Mouse (Mus musculus) cerebellum, adult 8-10 months (tissue): ENCODE results near the gene Sufu.

Experiments
- DNase-seq: peaks from one replicate; pipeline ENCODE4 v3.0.0; 2022

Gene Sufu

DNA sequence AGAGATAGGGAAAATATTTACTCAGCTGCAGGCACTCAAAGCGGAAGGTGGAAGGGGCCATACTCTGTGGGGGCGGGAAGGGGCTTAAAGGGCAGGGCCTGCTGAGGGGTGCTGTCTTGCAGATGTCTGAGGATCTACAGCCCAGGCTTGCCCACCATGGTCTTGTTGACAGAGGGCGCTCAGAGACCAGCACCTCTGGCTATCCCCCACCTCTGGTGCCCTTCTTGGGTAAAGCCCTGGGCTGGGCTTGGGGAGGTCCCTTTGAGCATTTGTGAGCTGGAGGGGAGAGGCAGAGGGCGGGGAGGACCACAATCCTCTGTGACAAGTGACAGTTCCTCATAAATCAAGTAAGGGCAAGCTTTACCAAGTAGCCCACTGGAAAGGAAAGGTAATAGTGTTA is 136.4 kb downstream of the Sufu start:
- DNase-seq: no peak

DNA sequence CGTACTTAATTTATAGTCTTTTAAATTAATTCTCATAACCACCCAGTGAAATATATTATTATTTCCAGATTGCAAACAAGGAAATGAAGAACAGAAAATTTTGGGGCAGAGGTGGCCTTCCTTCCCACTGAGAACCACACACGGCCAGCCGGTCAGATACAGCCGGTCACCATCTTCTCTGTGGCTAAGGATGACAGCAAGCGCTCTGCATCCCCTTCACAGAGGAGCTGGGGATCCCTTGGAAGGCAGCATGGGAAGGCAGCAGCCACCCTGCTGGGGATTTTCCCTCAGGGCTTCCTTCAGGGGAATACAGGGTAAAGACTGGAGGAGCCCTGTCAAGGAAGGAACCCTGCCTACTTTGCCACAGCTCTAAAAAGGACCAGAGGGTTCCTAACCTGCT is 136.8 kb downstream of the Sufu start:
- DNase-seq: no peak

DNA sequence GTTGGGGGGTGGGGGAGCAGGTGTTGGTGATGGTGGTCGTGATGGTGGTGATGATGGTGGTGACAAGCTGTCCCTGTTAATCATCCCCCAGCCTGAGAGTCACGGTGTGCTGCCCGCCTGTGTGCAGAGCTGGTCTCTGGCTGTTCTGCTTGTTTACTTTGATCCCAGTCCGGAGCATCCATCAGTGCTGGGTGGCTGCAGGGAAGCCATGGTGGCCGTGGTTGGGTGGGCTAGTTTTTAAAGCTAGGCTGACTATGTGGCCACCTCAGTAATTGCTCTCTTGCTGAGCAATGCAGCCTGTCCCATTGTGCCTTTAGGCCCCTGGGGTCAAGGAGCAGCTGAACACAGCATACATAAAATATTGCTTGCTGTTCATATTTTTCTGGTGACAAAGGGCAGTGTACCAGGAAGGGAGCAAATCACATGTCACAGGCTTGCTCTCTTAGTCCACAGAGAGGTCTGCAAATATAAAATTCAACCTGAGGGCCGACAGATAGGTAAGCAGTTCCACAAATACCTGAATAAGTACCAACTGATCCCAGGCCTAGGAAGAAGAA is 137.9 kb downstream of the Sufu start:
- DNase-seq: no peak

DNA sequence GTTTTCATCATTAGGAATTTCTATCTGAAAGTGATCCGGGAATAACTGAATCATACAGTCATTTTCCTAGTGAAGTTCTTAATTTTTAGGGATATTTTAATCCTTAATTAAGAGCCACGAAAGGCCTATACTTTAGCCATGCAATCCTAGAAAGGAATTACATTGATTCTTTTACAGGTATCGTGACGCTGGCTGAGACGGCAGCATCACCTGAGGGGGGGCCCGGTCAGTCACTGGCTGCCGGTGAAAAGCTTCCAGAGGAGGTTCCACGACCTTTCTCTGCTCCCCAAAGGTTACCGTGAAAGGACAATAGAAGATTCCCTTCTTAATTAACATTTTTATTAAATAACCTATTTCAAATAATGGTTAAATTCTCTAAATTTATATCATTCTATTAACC is 140.7 kb downstream of the Sufu start:
- DNase-seq: no peak

DNA sequence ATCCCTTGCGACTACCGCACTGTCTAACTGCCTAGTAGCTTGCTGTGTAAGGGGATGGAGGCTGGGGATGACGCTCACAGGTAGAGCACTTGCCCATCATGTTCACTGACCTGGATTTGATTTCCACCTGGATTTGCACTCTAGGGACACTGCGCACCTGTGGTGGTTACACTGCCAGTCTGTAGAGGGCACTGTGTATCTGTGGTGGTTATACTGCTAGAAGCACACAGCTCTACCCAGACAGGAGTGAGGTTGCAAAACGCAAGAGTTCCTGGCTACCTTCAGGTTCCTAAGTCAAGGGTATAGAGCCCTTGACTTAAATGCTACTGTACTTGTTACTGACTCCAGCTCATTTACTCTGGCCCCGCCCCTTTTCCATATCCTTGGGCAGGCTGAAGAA is 141.5 kb downstream of the Sufu start:
- no peak for DNase-seq
